Mouse (Mus musculus) mature B cell (primary cell): ENCODE results near the gene Dmac2.
"Not testable (repeated sequence)": the region's sequence is repeated elsewhere in the genome, so short reads cannot be mapped to it uniquely, and the experiment has no call there.

Source experiments
- in situ Hi-C: fragments of 300-500 bp; cut with MboI; formaldehyde crosslinking; loops from 2 replicates; pipeline ENCODE4 v1.14.3; 2019

Gene Dmac2

GRCm38 (mm10) chr7:25618865-25619721, at the start of gene Dmac2:
Gene Dmac2, plus strand, starts transcription at chr7:25619414.
- in situ Hi-C loops, result no loop called here

- in situ Hi-C loops, result not testable (repeated sequence)
These were observed 45.4 kb upstream of the Dmac2 start for GRCm38 (mm10) chr7:25573806-25574205.

GRCm38 (mm10) chr7:25575105-25575504, 44.1 kb upstream of the Dmac2 start:
- in situ Hi-C loops, result no loop called here

GRCm38 (mm10) chr7:25575870-25576269, 43.3 kb upstream of the Dmac2 start:
- in situ Hi-C loops, result no loop called here

- in situ Hi-C loops, result not testable (repeated sequence)
These were observed 42.9 kb upstream of the Dmac2 start for GRCm38 (mm10) chr7:25576308-25576707.

GRCm38 (mm10) chr7:25576793-25577437, 42.3 kb upstream of the Dmac2 start:
- in situ Hi-C loops, result not testable (repeated sequence)

- in situ Hi-C loops, result no loop called here
These were observed 39.8 kb upstream of the Dmac2 start for GRCm38 (mm10) chr7:25579441-25579840.

- in situ Hi-C loops, result no loop called here
These were observed 36.9 kb upstream of the Dmac2 start for GRCm38 (mm10) chr7:25582301-25582810.

GRCm38 (mm10) chr7:25584651-25585050, 34.6 kb upstream of the Dmac2 start:
- in situ Hi-C loops, result no loop called here

GRCm38 (mm10) chr7:25585351-25586204, 33.6 kb upstream of the Dmac2 start:
- in situ Hi-C loops, result no loop called here

GRCm38 (mm10) chr7:25591226-25591625, 28.0 kb upstream of the Dmac2 start:
- in situ Hi-C loops, result loop anchor here (10.0 kb wide), 1 partner anchor 106 kb away; no protein-coding TSS in a partner anchor

- in situ Hi-C loops, result loop anchor here (10.0 kb wide), 1 partner anchor 109 kb away; no protein-coding TSS in a partner anchor
These were observed 25.4 kb upstream of the Dmac2 start for GRCm38 (mm10) chr7:25593859-25594258.

GRCm38 (mm10) chr7:25599663-25600062, 19.6 kb upstream of the Dmac2 start:
- in situ Hi-C loops, result loop anchor here (5.0 to 10.0 kb wide), 2 partner anchors 115 to 172 kb away; no protein-coding TSS in a partner anchor

GRCm38 (mm10) chr7:25600666-25601065, 18.5 kb upstream of the Dmac2 start:
- in situ Hi-C loops, result loop anchor here (5.0 kb wide), 1 partner anchor 173 kb away; no protein-coding TSS in a partner anchor

GRCm38 (mm10) chr7:25601346-25601745, 17.9 kb upstream of the Dmac2 start:
- in situ Hi-C loops, result loop anchor here (5.0 kb wide), 1 partner anchor 174 kb away; no protein-coding TSS in a partner anchor

- in situ Hi-C loops, result no loop called here
These were observed 12.6 kb upstream of the Dmac2 start for GRCm38 (mm10) chr7:25606625-25607063.

- in situ Hi-C loops, result no loop called here
These were observed 12.0 kb upstream of the Dmac2 start for GRCm38 (mm10) chr7:25607196-25607595.

- in situ Hi-C loops, result no loop called here
These were observed 9.2 kb upstream of the Dmac2 start for GRCm38 (mm10) chr7:25610056-25610455.

GRCm38 (mm10) chr7:25611501-25611900, 7.7 kb upstream of the Dmac2 start:
- in situ Hi-C loops, result no loop called here

- in situ Hi-C loops, result no loop called here
These were observed 5.1 kb upstream of the Dmac2 start for GRCm38 (mm10) chr7:25614086-25614485.
